Mouse (Mus musculus) limb, embryonic 10.5 days (tissue): ENCODE measurements around the gene Trim11. TPM values are rescaled to one million over a fixed set of nuclear protein-coding genes. Genes with fewer than 3 reads are reported as not detected.

Experiments used
- DNase-seq: peaks from one replicate; pipeline ENCODE4 v3.0.0-alpha.2; 2017; ENCODE audit warnings: low spot score
- H3K27ac ChIP-seq: fragments of 300-500 bp; sonication (generic); 2 replicates; pipeline ENCODE4 v1.5.1; 2016; ENCODE audit warnings: mild to moderate bottlenecking
- H3K27me3 ChIP-seq: fragments of 300-500 bp; sonication (generic); 2 replicates; pipeline ENCODE4 v1.6.1; 2016; ENCODE audit warnings: low read depth, mild to moderate bottlenecking; ENCODE audit not compliant: poor library complexity, severe bottlenecking
- H3K36me3 ChIP-seq: fragments of 300-500 bp; sonication (generic); 2 replicates; pipeline ENCODE4 v1.6.1; 2016; ENCODE audit warnings: mild to moderate bottlenecking, moderate library complexity
- H3K4me1 ChIP-seq: fragments of 300-500 bp; sonication (generic); 2 replicates; pipeline ENCODE4 v1.6.1; 2016
- H3K4me3 ChIP-seq: fragments of 300-500 bp; sonication (generic); 2 replicates; pipeline ENCODE4 v1.5.1; 2016; ENCODE audit warnings: mild to moderate bottlenecking, moderate library complexity
- H3K9me3 ChIP-seq: fragments of 300-500 bp; sonication (generic); replicated peaks from 2 replicates; pipeline ENCODE4 v1.6.1; 2016; ENCODE audit warnings: mild to moderate bottlenecking
- WGBS: fragments of 180-500 bp; shearing (Covaris S2); methylation state at CpG from one replicate; pipeline ENCODE4 v1.1.7; 2016; 5-methylcytosine and 5-hydroxymethylcytosine counted together
- polyA plus RNA-seq: library from polyadenylated mRNA; unstranded; fragments of >200 nt; fragmentation: Nextera tagmentation; extraction: Ambion mirVana; gene quantifications from 2 replicates; pipeline ENCODE4 v1.2.1, GENCODE M21; 2016

Gene Trim11
- polyA plus RNA-seq, 1 experiment from 2014 or later, result 20.7 TPM

DNA sequence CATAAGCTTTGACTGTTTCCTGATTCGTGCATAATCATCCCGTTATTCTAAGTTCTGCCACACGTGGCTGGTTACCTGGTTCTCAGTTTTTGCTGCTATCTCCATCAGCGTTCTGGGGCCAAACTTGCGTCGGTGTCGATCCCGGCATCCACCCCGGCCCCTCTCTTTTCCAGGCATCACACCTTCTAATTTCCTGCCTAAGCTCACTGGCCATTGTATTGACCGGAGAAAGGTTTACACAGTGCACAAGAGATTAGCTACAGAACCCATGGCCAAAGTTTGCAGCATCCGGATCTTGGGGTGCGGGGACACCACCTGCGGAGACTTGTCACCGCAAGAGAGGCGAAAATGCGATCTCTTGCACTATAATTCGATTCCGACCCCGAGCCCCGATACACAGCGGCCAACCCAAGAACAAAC is 276 bp upstream of the Trim11 start:
- Histone ChIP-seq H3K36me3 (peaks cover 45% of the 10 kb centered on the region), H3K27me3 (no peaks in the 10 kb centered on the region), H3K4me1 (peaks cover 33% of the 10 kb centered on the region), H3K27ac (peak overlapping the region; percentile 88), H3K4me3 (peak overlapping the region; percentile 81), H3K9me3 (no peaks in the 10 kb centered on the region)
- DNase-seq, result no peak
- under 1% methylated on average over 21 of the region's 21 CpGs for WGBS

- peak overlapping the region; percentile 88 for H3K27ac ChIP-seq
- peaks cover 54% of the 10 kb centered on the region for H3K36me3 ChIP-seq
- DNase-seq, result no peak
- peaks cover 33% of the 10 kb centered on the region for H3K4me1 ChIP-seq
- 8% methylated on average over 5 of the region's 5 CpGs for WGBS
- H3K9me3 ChIP-seq, result no peaks in the 10 kb centered on the region
- H3K27me3 ChIP-seq, result no peaks in the 10 kb centered on the region
- peak overlapping the region; percentile 81 for H3K4me3 ChIP-seq
These were observed 775 bp downstream of the Trim11 start for GRCm38 (mm10) chr11:58978706-58979030.

- Histone ChIP-seq H3K4me1 (peaks cover 33% of the 10 kb centered on the region), H3K36me3 (peaks cover 55% of the 10 kb centered on the region), H3K9me3 (no peaks in the 10 kb centered on the region), H3K27me3 (no peaks in the 10 kb centered on the region), H3K4me3 (peak overlapping the region; percentile 81), H3K27ac (no peak overlapping the region)
- 83% methylated on average over 3 of the region's 3 CpGs for WGBS
- DNase-seq, result no peak
These were observed 1.3 kb downstream of the Trim11 start for GRCm38 (mm10) chr11:58979183-58979582.

GRCm38 (mm10) chr11:58979661-58980060 is 1.8 kb downstream of the Trim11 start:
- Histone ChIP-seq H3K4me3 (peak overlapping the region; percentile 81), H3K9me3 (no peaks in the 10 kb centered on the region), H3K27ac (no peak overlapping the region), H3K36me3 (peaks cover 55% of the 10 kb centered on the region), H3K4me1 (peaks cover 33% of the 10 kb centered on the region), H3K27me3 (no peaks in the 10 kb centered on the region)
- 83% methylated on average over 7 of the region's 7 CpGs for WGBS
- no peak for DNase-seq

DNA sequence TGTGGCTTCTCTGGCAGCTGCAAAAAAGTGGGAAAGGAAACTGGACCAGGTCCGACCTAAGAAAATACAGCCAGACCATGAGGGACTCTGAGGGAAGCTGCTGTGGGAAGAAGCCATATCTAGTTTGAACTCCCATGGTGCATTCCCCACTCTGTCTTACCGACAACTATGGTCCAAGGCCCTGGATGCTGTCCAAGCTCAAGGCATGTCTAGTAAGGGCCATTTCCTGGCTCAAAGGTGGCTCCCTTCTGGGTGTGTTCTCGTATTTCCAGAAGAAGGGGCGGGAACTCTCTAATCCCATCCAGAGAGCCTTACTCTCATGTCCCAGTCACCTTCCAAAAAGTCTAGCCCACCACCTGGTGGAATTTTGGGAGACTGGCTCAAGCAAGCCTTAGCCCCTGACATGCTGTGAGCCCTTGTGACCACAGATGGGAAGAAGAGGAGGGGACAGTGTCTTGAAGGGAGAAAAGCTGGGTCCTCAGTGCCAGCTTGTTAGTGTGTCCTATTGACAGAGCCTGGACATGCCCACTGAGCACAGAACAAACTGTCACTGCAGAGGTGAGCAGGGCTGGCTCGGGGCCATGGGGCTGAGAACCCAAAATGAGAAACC is 2.6 kb downstream of the Trim11 start:
- peaks cover 55% of the 10 kb centered on the region for H3K36me3 ChIP-seq
- WGBS, result 70% methylated on average over 5 of the region's 5 CpGs
- no peak overlapping the region for H3K27ac ChIP-seq
- no peaks in the 10 kb centered on the region for H3K27me3 ChIP-seq
- H3K4me1 ChIP-seq, result peaks cover 33% of the 10 kb centered on the region
- DNase-seq, result no peak
- no peak overlapping the region for H3K4me3 ChIP-seq
- no peaks in the 10 kb centered on the region for H3K9me3 ChIP-seq

GRCm38 (mm10) chr11:58981541-58982447 is 3.9 kb downstream of the Trim11 start:
- H3K27me3 ChIP-seq, result no peaks in the 10 kb centered on the region
- WGBS, result 65% methylated on average over 14 of the region's 14 CpGs
- no peak overlapping the region for H3K27ac ChIP-seq
- H3K4me1 ChIP-seq, result peaks cover 29% of the 10 kb centered on the region
- no peak for DNase-seq
- peaks cover 64% of the 10 kb centered on the region for H3K36me3 ChIP-seq
- H3K9me3 ChIP-seq, result no peaks in the 10 kb centered on the region
- no peak overlapping the region for H3K4me3 ChIP-seq

DNA sequence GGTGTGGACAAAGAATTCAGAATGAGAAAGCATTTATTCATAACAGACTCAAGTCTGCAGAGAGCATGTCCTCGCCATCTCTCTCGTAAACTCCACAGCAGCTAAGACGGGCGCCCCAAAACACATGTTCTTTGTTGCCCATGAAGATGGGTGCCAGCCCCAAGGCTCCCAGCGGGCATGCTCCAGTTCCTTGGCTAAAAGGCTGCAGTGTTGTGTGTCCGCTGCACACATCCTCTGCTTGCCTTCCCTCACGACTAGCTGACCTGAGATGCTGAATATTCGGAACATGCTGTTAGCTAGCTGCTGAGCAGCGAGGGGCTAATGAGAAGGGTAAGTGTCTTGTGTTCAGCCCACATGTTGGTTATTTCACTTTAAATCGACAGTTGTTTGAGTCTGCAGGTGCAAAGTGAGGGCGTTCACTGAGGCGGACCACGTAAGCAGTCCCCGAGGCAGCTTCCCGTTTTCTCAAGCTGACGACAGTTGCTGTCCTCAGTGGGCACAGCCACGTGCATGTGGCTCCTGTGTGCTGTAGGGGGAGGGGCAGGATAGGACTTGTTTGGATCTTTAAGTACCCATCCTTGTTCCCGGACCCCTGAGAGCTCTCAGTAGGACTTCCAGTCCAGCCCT is 4.7 kb downstream of the Trim11 start:
- H3K27ac ChIP-seq, result no peak overlapping the region
- no peaks in the 10 kb centered on the region for H3K27me3 ChIP-seq
- no peak for DNase-seq
- WGBS, result 93% methylated on average over 18 of the region's 18 CpGs
- no peak overlapping the region for H3K4me3 ChIP-seq
- peaks cover 71% of the 10 kb centered on the region for H3K36me3 ChIP-seq
- peaks cover 26% of the 10 kb centered on the region for H3K4me1 ChIP-seq
- H3K9me3 ChIP-seq, result no peaks in the 10 kb centered on the region

- Histone ChIP-seq H3K9me3 (no peaks in the 10 kb centered on the region), H3K36me3 (peaks cover 84% of the 10 kb centered on the region), H3K4me1 (peaks cover 20% of the 10 kb centered on the region), H3K27me3 (no peaks in the 10 kb centered on the region), H3K4me3 (no peak overlapping the region), H3K27ac (no peak overlapping the region)
- 91% methylated on average over 6 of the region's 6 CpGs for WGBS
- DNase-seq, result no peak
These were observed 5.9 kb downstream of the Trim11 start for GRCm38 (mm10) chr11:58983691-58984341.

DNA sequence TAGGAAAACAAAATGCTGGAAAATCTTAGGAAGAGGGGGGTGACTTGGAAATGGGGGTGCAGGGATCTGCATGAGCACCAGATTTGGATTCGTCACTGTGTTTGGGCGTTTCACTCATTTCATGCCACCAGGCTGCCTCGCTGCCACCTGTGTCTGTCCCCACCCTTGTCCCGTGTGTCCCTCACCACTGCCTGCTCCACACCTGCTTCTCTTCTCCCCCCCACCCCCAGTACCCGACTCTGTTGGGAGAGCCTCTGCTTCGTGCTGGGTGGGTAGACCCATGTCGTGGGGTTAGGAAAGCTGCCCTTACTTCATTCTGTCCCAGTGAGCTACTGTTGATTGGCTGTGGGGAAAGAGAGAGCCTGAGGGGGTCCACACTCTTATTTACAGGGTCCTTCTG is 6.8 kb downstream of the Trim11 start:
- Histone ChIP-seq H3K27ac (no peak overlapping the region), H3K27me3 (no peaks in the 10 kb centered on the region), H3K4me3 (no peak overlapping the region), H3K9me3 (no peaks in the 10 kb centered on the region), H3K4me1 (peaks cover 11% of the 10 kb centered on the region), H3K36me3 (peaks cover 92% of the 10 kb centered on the region)
- DNase-seq, result no peak
- 92% methylated on average over 7 of the region's 7 CpGs for WGBS

- DNase-seq, result no peak
- Histone ChIP-seq H3K27me3 (no peaks in the 10 kb centered on the region), H3K4me1 (peaks cover 4% of the 10 kb centered on the region), H3K9me3 (no peaks in the 10 kb centered on the region), H3K36me3 (peaks cover 98% of the 10 kb centered on the region), H3K27ac (no peak overlapping the region), H3K4me3 (no peak overlapping the region)
- 92% methylated on average over 3 of the region's 3 CpGs for WGBS
These were observed 7.5 kb downstream of the Trim11 start for GRCm38 (mm10) chr11:58985299-58985917.

GRCm38 (mm10) chr11:58989166-58989565 is 11.3 kb downstream of the Trim11 start:
- Histone ChIP-seq H3K36me3 (peaks cover 69% of the 10 kb centered on the region), H3K4me1 (peaks cover 2% of the 10 kb centered on the region), H3K27me3 (peaks cover 14% of the 10 kb centered on the region), H3K9me3 (no peaks in the 10 kb centered on the region), H3K4me3 (no peak overlapping the region), H3K27ac (no peak overlapping the region)
- DNase-seq, result no peak
- WGBS, result 96% methylated on average over 4 of the region's 4 CpGs

GRCm38 (mm10) chr11:58990141-58990540 is 12.2 kb downstream of the Trim11 start:
- Histone ChIP-seq H3K4me1 (peaks cover 8% of the 10 kb centered on the region), H3K27me3 (peaks cover 23% of the 10 kb centered on the region), H3K27ac (no peak overlapping the region), H3K9me3 (no peaks in the 10 kb centered on the region), H3K36me3 (peaks cover 60% of the 10 kb centered on the region), H3K4me3 (no peak overlapping the region)
- WGBS, result 86% methylated on average over 17 of the region's 17 CpGs
- no peak for DNase-seq
